22 mouse cellular contexts compared by ENCODE assay signal in the genomic region with DNA sequence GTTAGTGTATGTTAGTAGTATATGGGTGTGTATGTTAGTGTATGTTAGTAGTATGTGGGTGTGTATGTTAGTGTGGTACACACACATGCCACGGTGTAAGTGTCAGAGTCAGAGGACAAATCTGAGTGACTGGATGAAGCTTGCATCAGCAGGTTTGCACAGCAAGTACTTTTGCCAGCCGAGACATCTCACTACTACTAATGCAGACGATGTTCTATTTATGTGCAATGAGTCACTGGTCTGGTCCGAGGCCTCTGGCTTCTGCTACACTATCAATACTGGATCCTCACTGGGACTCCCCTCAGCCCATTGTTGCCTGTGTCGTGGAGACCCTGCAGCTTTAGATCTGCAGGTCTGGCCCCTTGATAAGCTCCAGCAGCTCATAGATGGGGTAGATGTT. TPM values are rescaled to one million over a fixed set of nuclear protein-coding genes. Genes with fewer than 3 reads are reported as not detected.
DNase-seq lines count a peak whose midpoint lies in the region; ATAC-seq and TF ChIP-seq lines count a peak whose summit lies in the region.
"Had no signal": no experiment of that assay in that cellular context is flagged by ENCODE, and none has a peak within 500 bp of the region (broad histone marks: within the 10 kb centered on the region; RNA-seq: fewer than 3 reads in every experiment).

No protein-coding gene starts in this region.

- H3K4me1 ChIP-seq in heart, embryonic 12.5 days (replicated peaks), result peaks cover 3% of the 10 kb centered on the region
- 0 out of 2 replicates have a peak, but pooled peaks cover 3% of the 10 kb centered on the region for H3K4me1 ChIP-seq in heart, postnatal 0 days (ENCODE audit: control insufficient read depth, insufficient read depth)
- H3K4me1 ChIP-seq: forebrain, embryonic 13.5 days; hindbrain, embryonic 15.5 days; limb, embryonic 13.5 days; lung, embryonic 15.5 days; midbrain, embryonic 12.5 days had no signal

- peak overlapping the region; percentile 83 for H3K27ac ChIP-seq in heart, embryonic 12.5 days (ENCODE audit: poor library complexity, severe bottlenecking)
- H3K27ac ChIP-seq in heart, postnatal 0 days (ENCODE audit: low read depth), result peak overlapping the region; percentile 76
- H3K27ac ChIP-seq: forebrain, embryonic 13.5 days; hindbrain, embryonic 15.5 days; layer of hippocampus, adult 2 months; left cerebral cortex, adult 2 months; limb, embryonic 13.5 days; lung, embryonic 15.5 days; midbrain, embryonic 12.5 days had no signal

- peak; percentile 58 for ATAC-seq in heart, embryonic 12.5 days (ENCODE audit: insufficient number of reproducible peaks, low FRiP score)
- peak; percentile 85 for ATAC-seq in heart, postnatal 0 days (ENCODE audit: insufficient read depth, low read depth)
- ATAC-seq in Patski, result peak; percentile 23
- ATAC-seq: forebrain, embryonic 13.5 days had no signal

- peaks cover 38% of the 10 kb centered on the region for H3K36me3 ChIP-seq in heart, embryonic 12.5 days
- H3K36me3 ChIP-seq in heart, postnatal 0 days (replicated peaks; ENCODE audit: control insufficient read depth, insufficient read depth, low read length), result peaks cover 28% of the 10 kb centered on the region

- no peak overlapping the region for H3K4me3 ChIP-seq in heart, embryonic 12.5 days
- no peak overlapping the region for H3K4me3 ChIP-seq in heart, postnatal 0 days (ENCODE audit: low read depth, low read length)
- H3K4me3 ChIP-seq: forebrain, embryonic 13.5 days; hindbrain, embryonic 15.5 days; layer of hippocampus, adult 2 months; left cerebral cortex, adult 2 months; limb, embryonic 13.5 days; lung, embryonic 15.5 days; midbrain, embryonic 12.5 days had no signal

- H3K4me2 ChIP-seq in heart, embryonic 12.5 days, result peak overlapping the region; percentile 24; the same call in 1 of the 2 replicates
- H3K4me2 ChIP-seq in heart, postnatal 0 days (ENCODE audit: low read depth, low read length), result no peak overlapping the region
- H3K4me2 ChIP-seq: forebrain, embryonic 13.5 days; hindbrain, embryonic 15.5 days; limb, embryonic 13.5 days; liver, embryonic 11.5 days; lung, embryonic 15.5 days; midbrain, embryonic 12.5 days had no signal

- in situ Hi-C loops in Patski (cut with MboI; ENCODE audit: low pct_unique_long_range_greater_than_20kb), result no loop called here

- no peak for TF ChIP-seq EP300 in heart, postnatal 0 days (IDR thresholded peaks at IDR 0.05; ENCODE audit: low read depth)

- H3K27me3 ChIP-seq in heart, embryonic 12.5 days (replicated peaks), result no peaks in the 10 kb centered on the region
- no peaks in the 10 kb centered on the region for H3K27me3 ChIP-seq in heart, postnatal 0 days (ENCODE audit: control insufficient read depth, insufficient read depth, low read length)
- H3K27me3 ChIP-seq in Patski, result no peaks in the 10 kb centered on the region
- H3K27me3 ChIP-seq: forebrain, embryonic 13.5 days; hindbrain, embryonic 15.5 days; limb, embryonic 13.5 days; lung, embryonic 15.5 days; midbrain, embryonic 12.5 days had no signal

- intact Hi-C loops in heart, postnatal 25 days (cut with DNase I), result no loop called here

- 35% methylated on average over 5 of the region's 5 CpGs for WGBS in heart, embryonic 12.5 days
- WGBS in heart, postnatal 0 days, result 28% methylated on average over 5 of the region's 5 CpGs

- no peak for TF ChIP-seq CTCF in heart, postnatal 0 days (IDR thresholded peaks at IDR 0.05; ENCODE audit: low read depth)
- TF ChIP-seq CTCF in Patski (IDR thresholded peaks at IDR 0.05), result no peak

- no peak for DNase-seq in heart, postnatal 25 days (ENCODE audit: low spot score)
- peak; percentile 76 for DNase-seq in heart, postnatal 0 days (ENCODE audit: low spot score)
- DNase-seq in heart, adult 11 months, result no peak
- no peak for DNase-seq in Patski (ENCODE audit: low read depth, low spot score)
- no peak for DNase-seq in kidney, adult 9 months
- DNase-seq: adrenal gland, postnatal 14 days; B cell, adult 2 months; cerebellum, adult 11 months; cerebellum, adult 9-10 months; cerebellum, postnatal 36 days; kidney, adult 18-20 months; kidney, postnatal 36 days; lung, postnatal 36 days had no signal

- H3K9me3 ChIP-seq in heart, embryonic 12.5 days (replicated peaks), result no peaks in the 10 kb centered on the region
- H3K9me3 ChIP-seq in heart, postnatal 0 days (replicated peaks; ENCODE audit: control insufficient read depth, low read length), result no peaks in the 10 kb centered on the region
- H3K9me3 ChIP-seq: forebrain, embryonic 13.5 days; hindbrain, embryonic 15.5 days; limb, embryonic 13.5 days; lung, embryonic 15.5 days; midbrain, embryonic 12.5 days had no signal

- no peak overlapping the region for H3K9ac ChIP-seq in heart, embryonic 12.5 days
- no peak overlapping the region for H3K9ac ChIP-seq in heart, postnatal 0 days (replicated peaks; ENCODE audit: low read depth, low read length)
- H3K9ac ChIP-seq: forebrain, embryonic 13.5 days; hindbrain, embryonic 15.5 days; limb, embryonic 13.5 days; lung, embryonic 15.5 days; midbrain, embryonic 12.5 days had no signal

- POLR2A ChIA-PET in Patski (lab: Charles Lee), result no interaction called here

- CTCF ChIA-PET in Patski (lab: Charles Lee), result interaction anchor here (1.1 to 1.2 kb wide), 2 partner anchors 13 to 17 kb away, joined by 3 to 4 read pairs; no protein-coding TSS in a partner anchor

RNA-seq across cellular contexts. Expression of a gene that starts 27.3 kb away (rescaled TPM):
- 297 and 319 TPM in 2 replicates for polyA plus RNA-seq in heart, embryonic 12.5 days (2016; fragmentation: Nextera tagmentation; extraction: Ambion mirVana)
- 100 to 1,000 TPM; 516 to 557 TPM for total RNA-seq in heart, postnatal 25 days (2021)
- total RNA-seq in heart, postnatal 0 days (2014; rRNA removed; ENCODE audit: low replicate concordance), result 385 and 413 TPM in 2 replicates
- polyA plus RNA-seq in heart, postnatal 0 days (2015; fragmentation: Nextera tagmentation; extraction: Ambion mirVana), result 272 and 278 TPM in 2 replicates
- polyA plus RNA-seq in Patski (2021), result 853 TPM

RNA-seq across cellular contexts. Expression of a gene that starts 56.7 kb away (rescaled TPM):
- polyA plus RNA-seq in heart, embryonic 12.5 days (2016; fragmentation: Nextera tagmentation; extraction: Ambion mirVana), result 25.7 and 26.4 TPM in 2 replicates
- 10 to 100 TPM in 1 of 2 experiments, 1 to 10 TPM in 1; 9.8 to 12.2 TPM for total RNA-seq in heart, postnatal 25 days (2021)
- 2.9 and 18.1 TPM in 2 replicates for total RNA-seq in heart, postnatal 0 days (2014; rRNA removed; ENCODE audit: low replicate concordance)
- 15.9 TPM in 2 replicates for polyA plus RNA-seq in heart, postnatal 0 days (2015; fragmentation: Nextera tagmentation; extraction: Ambion mirVana)
- 23.2 TPM for polyA plus RNA-seq in Patski (2021)

RNA-seq across cellular contexts. Expression of a gene that starts 56.8 kb away (rescaled TPM):
- polyA plus RNA-seq in heart, embryonic 12.5 days (2016; fragmentation: Nextera tagmentation; extraction: Ambion mirVana), result 43.7 and 48.2 TPM in 2 replicates
- total RNA-seq in heart, postnatal 25 days (2021), result 10 to 100 TPM; 21.4 to 22.2 TPM
- 10.7 and 12.7 TPM in 2 replicates for total RNA-seq in heart, postnatal 0 days (2014; rRNA removed; ENCODE audit: low replicate concordance)
- 24.2 and 26.8 TPM in 2 replicates for polyA plus RNA-seq in heart, postnatal 0 days (2015; fragmentation: Nextera tagmentation; extraction: Ambion mirVana)
- 46.7 TPM for polyA plus RNA-seq in Patski (2021)

Comparison
In these comparisons a context has a peak if more than half of its experiments do, and no peak if none do; other contexts are left out.
1. ATAC-seq: peak in every context shown above with its lines; median percentile 85 in heart, postnatal 0 days; 58 in heart, embryonic 12.5 days; 23 in Patski.